Mouse (Mus musculus) cortical plate, adult 2 months (tissue): ENCODE data around the gene Itih1. TPM values are rescaled to one million over a fixed set of nuclear protein-coding genes. Genes with fewer than 3 reads are reported as not detected.

Experiments
- H3K27ac ChIP-seq: fragments of 200-500 bp; 2 replicates; pipeline ENCODE4 v1.5.1; 2012; ENCODE audit warnings: low read length, control low read depth, inconsistent platforms; ENCODE audit not compliant: insufficient read depth
- H3K4me1 ChIP-seq: fragments of 200-500 bp; 2 replicates; pipeline ENCODE4 v1.6.1; 2011; ENCODE audit warnings: low read length; ENCODE audit not compliant: control insufficient read depth, insufficient read depth
- H3K4me3 ChIP-seq: fragments of 200-500 bp; 2 replicates; pipeline ENCODE4 v1.5.1; 2011; ENCODE audit warnings: mild to moderate bottlenecking, low read length, control low read depth; ENCODE audit not compliant: insufficient read depth
- CTCF ChIP-seq: fragments of 200-500 bp; IDR thresholded peaks from 2 replicates; pipeline ENCODE4 v1.5.1; 2011; ENCODE audit warnings: mild to moderate bottlenecking, control low read depth, low read length; ENCODE audit not compliant: insufficient read depth; ENCODE audit errors: extremely low read depth
- POLR2A ChIP-seq: fragments of 200-500 bp; IDR thresholded peaks from 2 replicates; pipeline ENCODE4 v1.6.1; 2011; ENCODE audit warnings: mild to moderate bottlenecking, low read length, control low read depth; ENCODE audit not compliant: insufficient read depth; ENCODE audit errors: extremely low read depth
- polyA plus RNA-seq: library from polyadenylated mRNA; depleted of rRNA; stranded (reverse); fragments of >200 nt; gene quantifications from 2 replicates; pipeline ENCODE4 v1.2.3, GENCODE M21; 2012; rRNA removed

Gene Itih1
- polyA plus RNA-seq, 1 experiment = not detected

- TF ChIP-seq POLR2A (no peak), CTCF (peak; percentile 59)
- H3K4me1 ChIP-seq = peaks cover 2% of the 10 kb centered on the region; the same call in 1 of the 2 replicates
- no peak overlapping the region for H3K27ac ChIP-seq
- H3K4me3 ChIP-seq = no peak overlapping the region
Measured at GRCm38 (mm10) chr14:30880811-30881717, 62.0 kb downstream of the Itih1 start.

DNA sequence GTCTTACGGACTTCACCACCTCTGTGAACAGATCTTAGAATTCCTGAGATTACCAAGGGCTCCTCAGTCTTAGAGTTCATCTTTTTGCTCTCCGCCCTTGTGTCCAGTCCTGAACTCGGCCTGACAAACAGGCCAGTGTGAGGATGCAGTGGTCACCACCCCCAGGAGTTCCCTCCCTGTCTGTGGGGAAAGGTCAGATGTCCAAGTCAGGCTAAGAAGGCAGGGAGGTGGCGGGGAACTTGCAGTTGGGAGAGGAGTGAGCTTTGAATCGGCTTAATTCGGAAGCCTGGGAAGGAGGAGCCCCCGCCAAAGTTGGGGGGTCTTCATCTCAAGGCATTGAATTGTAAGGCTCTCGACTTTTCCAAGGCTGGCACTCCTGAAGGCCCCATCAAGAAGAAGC, 62.8 kb downstream of the Itih1 start:
- no peak for TF ChIP-seq POLR2A
- TF ChIP-seq CTCF = no peak
- peaks cover 2% of the 10 kb centered on the region; the same call in 1 of the 2 replicates for H3K4me1 ChIP-seq
- H3K27ac ChIP-seq = no peak overlapping the region
- H3K4me3 ChIP-seq = no peak overlapping the region

GRCm38 (mm10) chr14:30879794-30880193, 63.3 kb downstream of the Itih1 start:
- Histone ChIP-seq H3K4me1 (peaks cover 2% of the 10 kb centered on the region; the same call in 1 of the 2 replicates), H3K4me3 (no peak overlapping the region), H3K27ac (no peak overlapping the region)
- TF ChIP-seq POLR2A = no peak
- no peak for TF ChIP-seq CTCF

Other genes starting within 250 kb of the Itih1 start
- gene Sfmbt1, start 228.4 kb downstream of the Itih1 start, polyA plus RNA-seq = 6.7 and 7.3 TPM in 2 replicates
- gene Tmem110, start 117.7 kb downstream of the Itih1 start, polyA plus RNA-seq = 36.5 and 38.4 TPM in 2 replicates
- gene Mustn1, start 64.1 kb downstream of the Itih1 start, polyA plus RNA-seq = 2.5 and 3.0 TPM in 2 replicates
- gene Itih4, start 56.8 kb downstream of the Itih1 start, polyA plus RNA-seq = 0.04 and 0.09 TPM in 2 replicates
- gene Itih3, start 19.5 kb downstream of the Itih1 start, polyA plus RNA-seq = 33.1 and 33.5 TPM in 2 replicates
- 13.3 and 14.2 TPM in 2 replicates for gene Nek4, start 8.1 kb upstream of the Itih1 start, polyA plus RNA-seq
- gene Glt8d1, start 58.1 kb upstream of the Itih1 start, polyA plus RNA-seq = 93.9 and 94.9 TPM in 2 replicates
- 251 and 272 TPM in 2 replicates for gene Spcs1, start 58.4 kb upstream of the Itih1 start, polyA plus RNA-seq
- 15.5 and 17.0 TPM in 2 replicates for gene Pbrm1, start 75.8 kb upstream of the Itih1 start, polyA plus RNA-seq
- 55.6 and 57.8 TPM in 2 replicates for gene Gnl3, start 75.9 kb upstream of the Itih1 start, polyA plus RNA-seq
- gene Smim4, start 185.7 kb upstream of the Itih1 start, polyA plus RNA-seq = 26.7 and 28.4 TPM in 2 replicates
- 12.8 and 13.0 TPM in 2 replicates for gene Nt5dc2, start 187.8 kb upstream of the Itih1 start, polyA plus RNA-seq
- 17.0 and 17.6 TPM in 2 replicates for gene Stab1, start 225.4 kb upstream of the Itih1 start, polyA plus RNA-seq